Mouse (Mus musculus) spleen, embryonic (tissue): Measurements from ENCODE around the gene Vwc2l.

Experiments
- CTCF ChIA-PET: fragments of 350-600 bp; sonication (Branson Sonifier 250); formaldehyde crosslinking; loops from one replicate; lab custom pipeline; 2022; lab: Charles Lee

Vwc2l gene

GRCm38 (mm10) chr1:70911235-70911634 lies 185.7 kb downstream of the Vwc2l start:
- CTCF ChIA-PET, result no interaction called here

DNA sequence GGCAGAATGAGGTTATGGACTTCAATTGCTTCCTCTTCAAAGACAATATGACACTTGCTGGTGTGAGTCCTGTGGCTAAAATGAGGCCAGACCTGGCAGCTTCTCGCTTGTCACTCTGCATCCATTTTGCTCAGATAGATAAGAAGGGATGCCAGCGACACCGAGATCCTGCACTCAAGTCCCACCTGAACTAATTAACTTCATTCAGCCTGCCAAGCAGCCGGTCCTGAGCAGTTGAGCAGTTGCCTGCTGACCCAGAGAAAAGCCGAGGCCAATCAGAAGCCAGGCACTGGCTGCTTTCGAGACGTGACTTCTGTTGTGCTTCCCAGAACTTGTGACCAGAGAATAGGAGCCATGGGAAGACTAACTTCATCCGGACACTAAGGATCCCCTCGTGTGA lies 187.6 kb downstream of the Vwc2l start:
- CTCF ChIA-PET, result no interaction called here

DNA sequence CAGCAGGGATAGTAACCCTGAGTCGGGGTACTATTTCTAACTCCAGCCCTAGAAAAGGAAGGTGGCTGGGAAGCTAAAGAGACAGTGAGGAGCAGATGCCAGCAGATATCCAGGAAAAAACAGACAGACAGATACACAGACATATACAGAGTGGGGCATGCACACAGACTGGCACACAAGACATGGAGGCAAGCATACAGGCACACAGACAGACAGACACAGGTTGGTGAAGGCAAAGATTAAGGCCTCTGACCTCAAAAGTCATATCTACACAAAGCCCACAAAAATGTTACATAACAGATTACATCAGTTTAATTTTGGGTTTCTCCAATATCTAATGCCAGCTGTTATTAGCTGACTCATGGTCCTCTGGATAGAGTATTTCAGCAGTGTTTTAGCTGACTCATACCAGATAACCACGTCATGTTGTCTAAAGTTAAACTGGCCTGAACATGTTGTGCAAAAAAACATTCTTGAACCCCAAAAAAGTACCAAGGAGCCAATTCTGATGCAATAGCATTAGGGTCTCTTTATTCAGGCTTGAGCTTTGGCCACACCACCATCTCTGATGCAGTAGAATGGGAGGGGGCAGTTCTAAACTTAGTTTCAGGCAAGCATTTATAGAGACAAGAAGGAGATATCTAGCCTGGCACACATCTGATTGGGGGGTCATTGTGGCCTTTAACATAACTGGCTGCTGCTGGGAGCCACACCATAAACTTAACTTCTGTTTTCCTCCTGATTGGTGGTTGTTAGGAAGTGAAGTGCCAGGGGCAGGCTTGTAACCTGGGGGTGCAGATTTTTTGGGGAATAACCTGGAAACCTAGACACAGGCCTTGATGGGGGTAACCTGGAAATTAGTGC lies 192.9 kb downstream of the Vwc2l start:
- CTCF ChIA-PET, result no interaction called here

DNA sequence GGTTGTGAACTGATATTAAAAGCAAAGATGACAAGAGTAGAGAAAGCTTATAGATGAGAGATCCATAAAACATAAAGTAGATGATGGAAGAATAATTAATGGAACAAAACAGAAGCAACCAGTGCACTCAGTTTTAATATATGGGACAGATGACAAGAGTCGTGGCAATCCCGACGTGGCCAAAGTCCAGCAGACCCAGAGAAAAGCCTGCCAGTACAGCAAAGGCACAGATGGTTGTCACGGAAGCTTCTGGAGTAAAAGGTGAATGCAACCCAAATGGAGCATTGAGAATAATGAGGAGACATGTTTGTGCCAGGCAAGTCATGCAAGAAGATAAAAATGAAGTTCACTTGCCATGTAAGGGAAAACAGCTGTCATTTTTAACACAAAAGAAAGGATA lies 207.5 kb downstream of the Vwc2l start:
- CTCF ChIA-PET, result no interaction called here
